Mouse (Mus musculus) spleen, postnatal 36 days (tissue): ENCODE measurements around the gene 4921530L21Rik.

Source experiments
- DNase-seq, 2 experiments: peaks; one replicate each; pipeline ENCODE4 v3.0.0; 2022; ENCODE audit warnings: low spot score in 2 of 2, mixed read lengths in 1 of 2

4921530L21Rik gene

GRCm38 (mm10) chr14:95880954-95881353 lies at the start of gene 4921530L21Rik:
TSS of gene 4921530L21Rik (plus strand) at chr14:95881254.
- DNase-seq: no peak

GRCm38 (mm10) chr14:95833866-95834265 lies 47.2 kb upstream of the 4921530L21Rik start:
- DNase-seq: no peak

- DNase-seq: no peak
Observed at GRCm38 (mm10) chr14:95862981-95863380, 18.1 kb upstream of the 4921530L21Rik start.

GRCm38 (mm10) chr14:95865676-95866416 lies 15.2 kb upstream of the 4921530L21Rik start:
- no peak for DNase-seq

GRCm38 (mm10) chr14:95872020-95872419 lies 9.0 kb upstream of the 4921530L21Rik start:
- no peak for DNase-seq

- no peak for DNase-seq
Observed at GRCm38 (mm10) chr14:95876785-95877510, 4.1 kb upstream of the 4921530L21Rik start.

GRCm38 (mm10) chr14:95877548-95877947 lies 3.5 kb upstream of the 4921530L21Rik start:
- no peak for DNase-seq

GRCm38 (mm10) chr14:95899458-95899857 lies 18.4 kb downstream of the 4921530L21Rik start:
- DNase-seq: no peak

- DNase-seq: no peak
Observed at GRCm38 (mm10) chr14:95904591-95905095, 23.6 kb downstream of the 4921530L21Rik start.

GRCm38 (mm10) chr14:95913293-95913692 lies 32.2 kb downstream of the 4921530L21Rik start:
- DNase-seq: no peak

- no peak for DNase-seq
Observed at GRCm38 (mm10) chr14:95926742-95927141, 45.7 kb downstream of the 4921530L21Rik start.

- no peak for DNase-seq
Observed at GRCm38 (mm10) chr14:95927810-95928785, 47.0 kb downstream of the 4921530L21Rik start.
